Mouse (Mus musculus) intestine, postnatal 0 days (tissue): ENCODE measurements around the gene Saysd1. TPM values are rescaled to one million over a fixed set of nuclear protein-coding genes. Genes with fewer than 3 reads are reported as not detected.

Experiments
- ATAC-seq: fragments of 200-750 bp; cut with Nextera tagmentation; 2 replicates; pipeline ENCODE4 v1.8.0; 2017; ENCODE audit warnings: mild to moderate bottlenecking, moderate TSS enrichment, moderate library complexity
- H3K27ac ChIP-seq: fragments of 300-500 bp; sonication (generic); 2 replicates; pipeline ENCODE4 v1.5.1; 2014; ENCODE audit warnings: mild to moderate bottlenecking, low read depth, low read length, moderate library complexity
- H3K27me3 ChIP-seq: fragments of 300-500 bp; sonication (generic); replicated peaks from 2 replicates; pipeline ENCODE4 v1.6.1; 2014; ENCODE audit warnings: low read length, mixed read lengths; ENCODE audit not compliant: control insufficient read depth, insufficient read depth
- H3K36me3 ChIP-seq: fragments of 300-500 bp; sonication (generic); 2 replicates; pipeline ENCODE4 v1.6.1; 2014; ENCODE audit warnings: mild to moderate bottlenecking, moderate library complexity; ENCODE audit not compliant: control insufficient read depth, insufficient read depth
- H3K4me1 ChIP-seq: fragments of 300-500 bp; sonication (generic); replicated peaks from 2 replicates; pipeline ENCODE4 v1.6.1; 2014; ENCODE audit warnings: antibody characterized with exemption, low read length, mixed read lengths; ENCODE audit not compliant: control insufficient read depth, insufficient read depth
- H3K4me2 ChIP-seq: fragments of 300-500 bp; sonication (generic); replicated peaks from 2 replicates; pipeline ENCODE4 v1.6.1; 2014; ENCODE audit warnings: low read depth, mild to moderate bottlenecking, moderate library complexity
- H3K4me3 ChIP-seq: fragments of 300-500 bp; sonication (generic); 2 replicates; pipeline ENCODE4 v1.5.1; 2014; ENCODE audit warnings: low read depth, low read length
- H3K9ac ChIP-seq: fragments of 300-500 bp; sonication (generic); 2 replicates; pipeline ENCODE4 v1.6.1; 2014; ENCODE audit warnings: mild to moderate bottlenecking, low read depth, low read length
- H3K9me3 ChIP-seq: fragments of 300-500 bp; sonication (generic); 2 replicates; pipeline ENCODE4 v1.6.1; 2016; ENCODE audit warnings: mixed run types; ENCODE audit not compliant: control insufficient read depth
- CTCF ChIP-seq: sonication (generic); IDR thresholded peaks from 2 replicates; pipeline ENCODE4 v1.5.1; 2016; ENCODE audit warnings: low read depth, mild to moderate bottlenecking, control low read depth, antibody characterized with exemption, moderate library complexity
- WGBS: fragments of 180-500 bp; shearing (Covaris S2); extraction: QIAGEN DNeasy Blood & Tissue Kit; methylation state at CpG from one replicate; pipeline ENCODE4 v1.1.7; 2014; 5-methylcytosine and 5-hydroxymethylcytosine counted together
- polyA plus RNA-seq: library from polyadenylated mRNA; unstranded; fragments of >200 nt; fragmentation: Nextera tagmentation; extraction: Ambion mirVana; gene quantifications from 2 replicates; pipeline ENCODE4 v1.2.1, GENCODE M21; 2015

The Saysd1 gene
- 49.8 and 55.6 TPM in 2 replicates for polyA plus RNA-seq

DNA sequence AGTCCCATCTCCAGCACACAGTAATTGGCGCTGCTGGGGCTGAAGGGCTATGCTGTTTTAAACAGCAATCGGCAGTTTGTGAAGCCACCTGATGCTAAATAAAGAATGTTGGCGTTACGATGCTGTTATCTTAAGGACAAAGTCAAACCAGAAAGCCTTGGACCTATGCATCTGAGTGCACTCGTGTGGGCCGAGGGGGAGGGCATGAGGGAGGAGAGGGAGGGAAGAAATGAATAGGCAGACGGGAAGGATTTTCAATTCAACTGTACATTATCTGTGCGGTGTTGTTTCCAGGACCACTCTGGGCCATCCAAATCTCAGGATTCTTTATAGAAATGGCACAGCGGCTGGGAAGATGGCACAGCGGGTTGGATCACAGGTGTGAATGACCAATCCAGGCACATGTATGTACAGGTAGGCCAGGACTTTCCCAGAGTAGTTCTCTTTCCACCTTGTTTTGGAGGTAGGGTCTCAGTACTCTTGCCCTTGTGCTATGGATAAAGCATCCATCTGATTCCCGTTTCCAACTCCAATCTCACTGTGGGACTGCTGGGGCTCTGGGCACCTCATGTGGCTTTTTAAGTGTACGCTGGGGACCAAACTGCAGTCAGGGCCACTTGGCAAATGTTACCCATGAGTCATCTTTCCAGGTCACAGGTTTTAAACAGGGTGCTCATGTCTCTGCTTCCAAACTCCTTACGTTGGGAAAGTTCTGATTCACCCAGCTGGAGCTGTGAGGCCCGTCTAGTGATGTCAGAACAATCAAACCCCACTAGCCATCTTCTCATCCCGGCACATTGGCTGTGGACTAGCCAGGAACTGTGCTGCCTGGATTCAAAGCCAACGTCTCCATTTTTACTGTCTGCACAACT lies at the start of gene Saysd1:
Gene Saysd1 (minus strand): TSS at position 51 of the 872 bp plus-strand sequence.
- Histone ChIP-seq H3K27me3 (no peaks in the 10 kb centered on the region), H3K4me2 (peak within 1 kb of the TSS; percentile 52), H3K9ac (peak within 1 kb of the TSS; percentile 37), H3K4me1 (no peaks in the 10 kb centered on the region), H3K27ac (peak within 1 kb of the TSS; percentile 91), H3K4me3 (peak within 1 kb of the TSS; percentile 6), H3K36me3 (peaks cover 32% of the 10 kb centered on the region), H3K9me3 (no peaks in the 10 kb centered on the region)
- ATAC-seq, result peak; percentile 52
- 53% methylated on average over 16 of the region's 16 CpGs for WGBS
- no peak for TF ChIP-seq CTCF

- 45% methylated on average over 9 of the region's 9 CpGs for WGBS
- no peak for TF ChIP-seq CTCF
- Histone ChIP-seq H3K27me3 (no peaks in the 10 kb centered on the region), H3K36me3 (no peaks in the 10 kb centered on the region), H3K9ac (no peak overlapping the region), H3K9me3 (no peaks in the 10 kb centered on the region), H3K27ac (no peak overlapping the region), H3K4me2 (no peak overlapping the region), H3K4me1 (no peaks in the 10 kb centered on the region; the same call in 1 of the 2 replicates), H3K4me3 (no peak overlapping the region)
- no peak for ATAC-seq
These were observed 47.1 kb upstream of the Saysd1 start for GRCm38 (mm10) chr14:20185426-20185825.

DNA sequence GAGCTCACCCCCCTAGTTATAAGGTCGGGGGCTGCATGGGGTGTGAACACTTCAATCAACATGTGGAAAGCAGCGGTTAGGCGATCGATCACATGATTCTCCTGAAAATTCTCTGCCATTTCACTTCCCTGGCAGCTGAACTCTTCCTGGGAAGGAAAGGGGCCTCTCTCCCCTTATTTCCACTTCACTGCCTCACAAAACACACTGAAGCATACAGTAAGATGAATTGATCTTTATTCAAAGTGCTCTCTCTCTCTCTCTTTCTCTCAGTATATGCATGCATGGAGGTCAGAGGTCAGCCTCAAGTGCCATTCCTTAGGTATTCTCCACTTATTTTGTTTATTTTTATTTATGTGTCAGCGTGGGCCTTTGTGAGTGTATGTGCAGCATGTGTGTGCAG lies 45.4 kb upstream of the Saysd1 start:
- TF ChIP-seq CTCF, result no peak
- Histone ChIP-seq H3K27me3 (no peaks in the 10 kb centered on the region), H3K4me3 (no peak overlapping the region), H3K9me3 (no peaks in the 10 kb centered on the region), H3K36me3 (no peaks in the 10 kb centered on the region), H3K4me2 (no peak overlapping the region), H3K9ac (no peak overlapping the region), H3K27ac (no peak overlapping the region), H3K4me1 (no peaks in the 10 kb centered on the region; the same call in 1 of the 2 replicates)
- ATAC-seq, result no peak
- 77% methylated on average over 5 of the region's 5 CpGs for WGBS

DNA sequence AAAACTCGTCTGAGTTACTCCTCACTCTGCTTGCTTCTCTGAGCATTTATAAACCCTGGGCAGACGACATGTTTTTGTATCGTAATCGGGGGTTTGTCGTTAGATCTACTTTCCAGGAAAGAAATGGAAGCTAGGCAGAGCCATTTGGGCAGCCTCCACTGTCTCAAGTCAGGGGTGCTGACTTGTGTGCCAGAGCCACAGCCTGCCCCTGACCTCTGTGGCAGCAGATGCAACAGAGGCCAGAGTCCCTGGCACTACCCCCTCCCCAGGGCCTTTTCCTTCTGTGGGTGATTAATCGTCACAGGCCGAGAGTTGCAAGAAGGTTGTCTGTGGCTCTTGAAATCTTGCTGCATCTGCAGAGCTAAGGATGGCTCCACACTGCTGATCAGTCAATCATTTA lies 44.3 kb upstream of the Saysd1 start:
- Histone ChIP-seq H3K27ac (no peak overlapping the region), H3K4me2 (no peak overlapping the region), H3K36me3 (no peaks in the 10 kb centered on the region), H3K9ac (no peak overlapping the region), H3K27me3 (no peaks in the 10 kb centered on the region), H3K4me1 (peaks cover 2% of the 10 kb centered on the region; the same call in 1 of the 2 replicates), H3K9me3 (no peaks in the 10 kb centered on the region), H3K4me3 (no peak overlapping the region)
- ATAC-seq, result no peak
- TF ChIP-seq CTCF, result no peak
- WGBS, result 79% methylated on average over 7 of the region's 7 CpGs

GRCm38 (mm10) chr14:20181466-20181921 lies 43.2 kb upstream of the Saysd1 start, which contains the start of gene Kcnk5:
TSS of gene Kcnk5 (minus strand) at chr14:20181809.
- peak within 1 kb of the TSS; percentile 67 for H3K9ac ChIP-seq
- H3K9me3 ChIP-seq, result no peaks in the 10 kb centered on the region
- peak within 1 kb of the TSS; percentile 91 for H3K4me2 ChIP-seq
- under 1% methylated on average over 36 of the region's 36 CpGs for whole genome bisulfite sequencing
- peak; percentile 89 for ATAC-seq
- no peaks in the 10 kb centered on the region for H3K36me3 ChIP-seq
- peak; percentile 11; the same call in 1 of the 2 replicates for TF ChIP-seq CTCF
- H3K27me3 ChIP-seq, result no peaks in the 10 kb centered on the region
- peak within 1 kb of the TSS; percentile 73 for H3K27ac ChIP-seq
- H3K4me3 ChIP-seq, result peak within 1 kb of the TSS; percentile 69
- H3K4me1 ChIP-seq, result peaks cover 4% of the 10 kb centered on the region; the same call in 1 of the 2 replicates

DNA sequence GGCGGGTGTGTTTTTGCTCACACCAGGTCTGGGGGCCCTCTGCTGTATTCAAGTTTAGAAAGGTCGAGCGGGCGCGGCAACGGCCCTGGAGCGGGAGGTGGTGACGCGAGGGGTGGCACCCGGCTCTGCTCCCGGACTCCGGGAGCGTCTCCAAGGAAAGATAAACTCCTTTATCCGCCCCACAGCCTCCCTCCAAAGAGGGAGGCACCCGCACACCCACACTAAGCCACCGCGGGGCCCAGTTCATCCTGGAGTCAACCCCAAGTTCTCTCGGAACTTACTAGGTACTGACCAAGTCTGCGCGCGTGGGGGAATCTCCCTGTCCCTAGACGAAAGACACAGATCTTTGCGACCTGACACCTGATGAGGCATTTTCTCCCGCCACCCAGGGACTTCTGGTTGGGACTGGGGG lies 42.4 kb upstream of the Saysd1 start:
- 1% methylated on average over 24 of the region's 24 CpGs for WGBS
- H3K9me3 ChIP-seq, result no peaks in the 10 kb centered on the region
- peaks cover 4% of the 10 kb centered on the region; the same call in 1 of the 2 replicates for H3K4me1 ChIP-seq
- H3K27ac ChIP-seq, result peak overlapping the region; percentile 73
- H3K9ac ChIP-seq, result peak overlapping the region; percentile 67
- H3K27me3 ChIP-seq, result no peaks in the 10 kb centered on the region
- ATAC-seq, result peak; percentile 35
- no peak for TF ChIP-seq CTCF
- peak overlapping the region; percentile 91 for H3K4me2 ChIP-seq
- H3K36me3 ChIP-seq, result no peaks in the 10 kb centered on the region
- peak overlapping the region; percentile 69 for H3K4me3 ChIP-seq
